Mouse (Mus musculus): ENCODE measurements around the gene Slc35e3. TPM values are rescaled to one million over a fixed set of nuclear protein-coding genes. Genes with fewer than 3 reads are reported as not detected.
A peak's percentile ranks its signal among the peaks of the same experiment; 100 is the strongest.

Gene Slc35e3
- polyA plus RNA-seq, 1 experiment from 2014 or later, result 25.1 TPM

DNA sequence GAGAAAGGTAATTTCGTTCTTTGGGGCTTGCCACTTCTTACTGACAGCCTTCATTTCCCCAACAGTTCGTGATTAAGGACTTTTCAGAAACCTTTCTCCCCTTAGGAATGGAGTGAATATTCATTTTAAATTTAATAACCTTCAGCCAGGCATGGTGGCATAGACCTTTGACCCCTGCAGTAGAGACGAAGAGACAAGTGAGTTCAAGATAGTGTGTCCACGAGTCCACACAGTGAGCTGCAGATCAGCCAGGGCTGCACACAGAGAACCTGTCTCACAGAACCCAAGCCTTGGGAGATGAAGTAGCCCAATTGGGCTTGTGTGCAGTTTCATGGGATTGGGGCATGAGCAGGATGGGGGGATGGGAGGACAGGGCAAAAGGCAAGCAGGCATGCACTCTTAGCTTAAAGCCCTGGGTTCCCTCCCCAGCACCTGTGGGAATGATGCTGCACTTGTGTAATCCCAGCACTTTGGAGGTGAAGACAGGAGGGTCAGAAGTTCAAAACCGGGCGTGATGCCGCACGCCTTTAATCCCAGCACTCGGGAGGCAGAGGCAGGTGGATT lies 33.9 kb downstream of the Slc35e3 start:
- no peak overlapping the region for H3K4me3 ChIP-seq
- WGBS, result 89% methylated on average over 9 of the region's 9 CpGs

DNA sequence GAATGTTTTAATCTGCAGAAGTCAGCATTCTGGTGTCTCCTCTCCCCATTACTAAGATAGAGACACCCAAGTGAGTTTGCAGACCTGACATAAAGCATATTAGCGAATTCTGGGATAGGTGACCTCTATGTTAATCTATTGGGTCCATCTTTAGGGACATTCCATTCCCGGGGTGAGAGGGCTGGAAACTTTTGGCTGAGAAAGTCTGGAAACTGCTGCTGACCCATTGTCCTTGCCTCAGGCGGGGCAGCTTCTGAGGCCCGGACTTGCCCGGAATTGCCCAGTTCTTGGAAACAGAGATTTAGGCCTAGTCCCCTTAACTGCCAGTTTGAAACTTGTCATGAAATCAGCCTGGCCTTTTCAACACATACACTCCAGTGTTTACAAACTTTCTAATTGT lies 34.8 kb downstream of the Slc35e3 start:
- H3K27ac ChIP-seq, result peak overlapping the region; percentile 98; the same call in 1 of the 2 replicates

More for the DNA sequence above, 33.9 kb downstream of the Slc35e3 start:
- Histone ChIP-seq H3K36me3 (peaks cover 6% of the 10 kb centered on the region), H3K27me3 (no peaks in the 10 kb centered on the region), H3K9me3 (no peaks in the 10 kb centered on the region), H3K4me1 (peaks cover 9% of the 10 kb centered on the region; the same call in 1 of the 2 replicates), H3K27ac (no peak overlapping the region), H3K9ac (no peak overlapping the region), H3K4me2 (no peak overlapping the region)
- no peak for ATAC-seq (ENCODE audit: insufficient number of reproducible peaks, low FRiP score, low TSS enrichment, low read depth)

DNA sequence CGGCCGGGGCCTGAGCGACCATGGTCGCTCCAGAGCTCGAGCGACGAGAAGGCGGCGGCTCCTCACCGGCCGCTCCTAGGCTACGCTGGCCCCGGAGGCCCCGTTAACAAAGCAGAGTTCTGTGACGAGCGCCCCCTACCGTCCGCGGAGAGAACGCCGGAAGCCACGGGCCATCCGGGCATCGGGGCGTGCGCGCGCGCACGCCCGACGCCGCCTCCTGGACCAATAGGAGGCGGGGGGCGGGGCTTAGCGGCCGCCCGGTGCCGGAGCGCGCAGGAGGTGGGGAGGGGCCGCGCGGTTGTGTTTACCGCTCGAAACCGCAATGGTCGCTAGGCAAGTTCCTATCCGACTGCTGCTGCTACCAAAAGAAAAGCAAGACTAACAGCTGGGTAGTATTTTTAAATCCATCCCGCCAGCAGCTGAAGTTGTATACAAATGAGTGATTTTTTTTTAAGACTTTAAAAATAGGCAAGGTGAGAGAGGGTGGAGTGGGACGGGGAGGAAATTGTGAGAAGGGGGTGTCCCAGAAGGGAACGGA lies 35.5 kb downstream of the Slc35e3 start, which contains the start of gene Mdm2:
Gene Mdm2 (minus strand): TSS at position 155 of the 538 bp plus-strand sequence.
- H3K9ac ChIP-seq, result peak within 1 kb of the TSS; percentile 100
- peak within 1 kb of the TSS; percentile 89 for H3K4me3 ChIP-seq
- H3K9me3 ChIP-seq, result no peaks in the 10 kb centered on the region
- H3K27me3 ChIP-seq, result no peaks in the 10 kb centered on the region
- H3K4me2 ChIP-seq, result peak within 1 kb of the TSS; percentile 51
- H3K4me1 ChIP-seq, result peaks cover 9% of the 10 kb centered on the region; the same call in 1 of the 2 replicates
- H3K36me3 ChIP-seq, result peaks cover 16% of the 10 kb centered on the region
- H3K27ac ChIP-seq, result peak within 1 kb of the TSS; percentile 98
- WGBS, result under 1% methylated on average over 51 of the region's 52 CpGs
- peak; percentile 92 for ATAC-seq (ENCODE audit: insufficient number of reproducible peaks, low FRiP score, low TSS enrichment, low read depth)

More for the DNA sequence above, 34.8 kb downstream of the Slc35e3 start:
- H3K4me2 ChIP-seq, result peak overlapping the region; percentile 51
- H3K27me3 ChIP-seq, result no peaks in the 10 kb centered on the region
- peak overlapping the region; percentile 89 for H3K4me3 ChIP-seq
- 69% methylated on average over 5 of the region's 5 CpGs for WGBS
- H3K4me1 ChIP-seq, result peaks cover 9% of the 10 kb centered on the region; the same call in 1 of the 2 replicates
- no peaks in the 10 kb centered on the region for H3K9me3 ChIP-seq
- H3K9ac ChIP-seq, result no peak overlapping the region
- no peak for ATAC-seq (ENCODE audit: insufficient number of reproducible peaks, low FRiP score, low TSS enrichment, low read depth)
- H3K36me3 ChIP-seq, result peaks cover 15% of the 10 kb centered on the region

DNA sequence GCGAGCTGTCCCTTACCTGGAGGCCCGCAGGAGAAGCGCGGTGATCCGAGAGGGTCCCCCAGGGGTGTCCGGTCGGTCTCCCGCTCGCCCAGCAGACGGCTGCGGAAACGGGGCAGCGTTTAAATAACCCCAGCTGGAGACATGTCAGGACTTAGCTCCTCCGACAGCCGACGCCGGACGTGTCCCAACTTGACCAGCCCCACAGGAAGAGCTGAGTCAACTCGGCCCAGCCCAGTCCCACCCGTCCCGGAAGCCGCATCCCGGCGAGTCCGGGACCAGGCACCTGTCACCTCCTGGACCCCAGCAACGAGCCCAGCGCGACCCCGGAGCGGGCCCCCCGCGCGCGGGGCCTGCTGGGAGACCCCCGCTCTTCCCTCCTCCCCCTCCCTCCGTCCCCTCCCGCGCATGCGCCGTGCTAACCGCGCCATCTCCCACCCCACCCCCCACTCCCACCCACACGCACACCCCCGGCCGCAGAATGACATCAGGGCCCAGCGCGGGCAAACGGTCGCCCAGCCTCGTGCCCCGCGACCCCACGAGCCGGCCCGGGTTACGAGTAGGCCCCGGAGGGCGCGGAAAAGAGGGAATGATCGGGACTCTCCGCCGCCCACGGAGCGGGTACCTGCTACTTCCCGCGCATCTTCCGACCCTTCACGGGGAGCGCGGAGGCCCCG lies 36.1 kb downstream of the Slc35e3 start:
- under 1% methylated on average over 64 of the region's 71 CpGs for WGBS
- ATAC-seq (ENCODE audit: insufficient number of reproducible peaks, low FRiP score, low TSS enrichment, low read depth), result peak; percentile 76
- peak overlapping the region; percentile 49 for H3K4me2 ChIP-seq

DNA sequence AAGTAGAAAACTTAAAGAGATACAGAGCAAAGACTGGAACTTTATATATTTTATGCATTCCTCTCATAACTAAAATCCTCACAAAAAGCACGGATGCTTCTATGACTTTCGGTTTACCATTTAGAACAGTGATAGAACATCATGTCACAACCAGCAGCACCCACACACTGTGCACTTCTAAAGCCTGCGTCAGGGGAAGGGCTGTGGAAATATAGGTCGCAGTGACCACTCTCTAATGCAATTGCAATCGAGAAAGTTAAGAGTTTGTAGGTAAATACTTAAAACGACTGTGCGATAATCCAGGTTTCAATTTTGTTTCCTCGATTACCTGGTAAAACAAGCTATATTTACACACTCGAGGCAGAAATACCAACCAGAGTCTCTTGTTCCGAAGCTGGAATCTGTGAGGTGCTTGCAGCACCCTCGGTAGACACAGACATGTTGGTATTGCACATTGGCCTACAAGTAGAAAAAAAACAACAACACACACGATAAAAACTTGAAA lies 36.8 kb downstream of the Slc35e3 start:
- Histone ChIP-seq H3K9ac (peak overlapping the region; percentile 100; the same call in 1 of the 2 replicates), H3K27ac (peak overlapping the region; percentile 98), H3K27me3 (no peaks in the 10 kb centered on the region), H3K4me3 (peak overlapping the region; percentile 89), H3K4me1 (peaks cover 9% of the 10 kb centered on the region; the same call in 1 of the 2 replicates), H3K4me2 (peak overlapping the region; percentile 49), H3K36me3 (peaks cover 28% of the 10 kb centered on the region), H3K9me3 (no peaks in the 10 kb centered on the region)
- 43% methylated on average over 12 of the region's 12 CpGs for WGBS
- no peak for ATAC-seq (ENCODE audit: insufficient number of reproducible peaks, low FRiP score, low TSS enrichment, low read depth)

More for the DNA sequence above, 36.1 kb downstream of the Slc35e3 start:
- H3K4me3 ChIP-seq, result peak overlapping the region; percentile 89
- no peaks in the 10 kb centered on the region for H3K9me3 ChIP-seq
- peaks cover 22% of the 10 kb centered on the region for H3K36me3 ChIP-seq
- no peaks in the 10 kb centered on the region for H3K27me3 ChIP-seq
- H3K9ac ChIP-seq, result peak overlapping the region; percentile 100
- peak overlapping the region; percentile 98 for H3K27ac ChIP-seq
- peaks cover 9% of the 10 kb centered on the region; the same call in 1 of the 2 replicates for H3K4me1 ChIP-seq

DNA sequence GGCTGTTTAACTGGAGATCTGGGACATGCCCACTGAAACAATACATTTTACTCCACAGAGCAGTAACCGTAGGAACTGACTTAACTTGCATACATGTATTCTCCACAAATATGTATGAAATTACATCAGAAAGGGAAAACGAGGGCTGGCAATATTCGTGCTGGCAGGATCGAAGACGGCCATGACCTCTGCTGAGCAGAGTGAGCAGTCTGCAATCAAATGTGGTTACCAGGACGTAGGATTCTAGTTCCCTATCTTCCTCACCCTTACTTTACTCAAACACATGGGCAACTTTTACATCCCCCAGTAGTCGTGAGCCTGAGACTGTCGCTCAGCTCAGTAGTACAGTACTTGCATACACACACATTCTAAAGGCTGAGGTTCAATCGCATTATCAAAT lies 37.3 kb downstream of the Slc35e3 start:
- no peak overlapping the region for H3K9ac ChIP-seq
- H3K4me1 ChIP-seq, result peaks cover 9% of the 10 kb centered on the region; the same call in 1 of the 2 replicates
- peak overlapping the region; percentile 49 for H3K4me2 ChIP-seq
- peak overlapping the region; percentile 89 for H3K4me3 ChIP-seq
- H3K9me3 ChIP-seq, result no peaks in the 10 kb centered on the region
- no peaks in the 10 kb centered on the region for H3K27me3 ChIP-seq
- H3K27ac ChIP-seq, result no peak overlapping the region
- no peak for ATAC-seq (ENCODE audit: insufficient number of reproducible peaks, low FRiP score, low TSS enrichment, low read depth)
- H3K36me3 ChIP-seq, result peaks cover 32% of the 10 kb centered on the region
- 76% methylated on average over 9 of the region's 9 CpGs for WGBS

DNA sequence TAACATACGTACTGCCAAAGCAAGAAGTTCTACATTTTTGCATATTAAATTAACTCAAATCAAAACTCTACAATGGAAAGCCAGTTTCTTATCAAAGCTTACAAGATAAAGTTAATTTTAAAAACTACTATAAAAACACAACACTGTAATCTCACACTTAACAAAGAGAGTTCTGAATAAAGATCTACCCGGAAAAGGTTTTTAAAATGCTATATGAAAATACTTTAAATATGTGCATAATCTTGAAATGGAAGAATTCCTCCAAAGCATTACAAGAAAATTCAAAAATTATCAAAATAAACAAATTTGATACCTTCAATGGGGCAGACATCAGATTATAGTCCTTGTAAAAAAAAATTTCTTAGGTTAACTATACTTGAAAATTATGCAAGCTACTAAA lies 37.8 kb downstream of the Slc35e3 start:
- no peak overlapping the region for H3K27ac ChIP-seq
- no peak overlapping the region for H3K4me3 ChIP-seq

DNA sequence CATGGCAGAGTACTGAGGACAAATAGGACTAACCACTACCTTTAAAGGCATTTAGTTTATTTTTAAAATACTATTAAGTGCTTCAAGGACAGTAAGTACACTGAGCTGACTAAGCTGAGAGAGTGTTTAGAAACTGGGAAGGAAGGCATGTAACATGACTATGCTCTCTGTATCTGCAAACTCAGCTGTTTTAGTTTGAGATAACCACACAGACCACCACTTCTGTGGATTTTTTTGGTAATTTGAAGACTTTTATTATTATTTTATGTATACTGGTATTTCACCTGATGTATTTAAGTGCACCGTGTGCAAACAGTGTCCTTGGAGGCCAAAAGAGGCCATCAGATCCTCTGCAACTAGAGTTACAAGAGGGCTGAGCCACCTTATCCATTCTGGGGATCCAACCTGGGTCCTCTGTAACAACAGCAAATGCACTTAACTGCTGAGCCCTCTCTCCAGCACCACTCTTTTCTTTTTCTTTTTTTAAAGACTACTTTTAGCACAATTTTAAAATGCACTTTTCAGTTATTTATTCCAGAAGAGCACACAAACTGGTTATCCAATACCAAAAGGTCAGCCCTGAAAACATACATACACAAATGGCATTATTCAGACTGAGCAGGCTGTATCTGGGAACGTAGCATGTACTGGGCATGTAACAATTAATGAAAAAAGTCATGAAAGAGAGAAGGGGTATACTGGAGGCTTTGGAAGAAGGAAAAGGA lies 38.9 kb downstream of the Slc35e3 start:
- no peak overlapping the region for H3K9ac ChIP-seq
- 90% methylated on average over 2 of the region's 2 CpGs for WGBS
- H3K4me3 ChIP-seq, result no peak overlapping the region
- peaks cover 46% of the 10 kb centered on the region for H3K36me3 ChIP-seq
- no peak for ATAC-seq (ENCODE audit: insufficient number of reproducible peaks, low FRiP score, low TSS enrichment, low read depth)
- H3K4me2 ChIP-seq, result no peak overlapping the region
- no peaks in the 10 kb centered on the region for H3K27me3 ChIP-seq
- H3K4me1 ChIP-seq, result peaks cover 9% of the 10 kb centered on the region; the same call in 1 of the 2 replicates
- H3K9me3 ChIP-seq, result no peaks in the 10 kb centered on the region
- H3K27ac ChIP-seq, result no peak overlapping the region

More for the DNA sequence above, 37.8 kb downstream of the Slc35e3 start:
- Histone ChIP-seq H3K9ac (no peak overlapping the region), H3K27me3 (no peaks in the 10 kb centered on the region), H3K9me3 (no peaks in the 10 kb centered on the region), H3K4me1 (peaks cover 9% of the 10 kb centered on the region; the same call in 1 of the 2 replicates), H3K4me2 (no peak overlapping the region), H3K36me3 (peaks cover 37% of the 10 kb centered on the region)
- no peak for ATAC-seq (ENCODE audit: insufficient number of reproducible peaks, low FRiP score, low TSS enrichment, low read depth)
- 93% methylated on average over 2 of the region's 2 CpGs for WGBS

DNA sequence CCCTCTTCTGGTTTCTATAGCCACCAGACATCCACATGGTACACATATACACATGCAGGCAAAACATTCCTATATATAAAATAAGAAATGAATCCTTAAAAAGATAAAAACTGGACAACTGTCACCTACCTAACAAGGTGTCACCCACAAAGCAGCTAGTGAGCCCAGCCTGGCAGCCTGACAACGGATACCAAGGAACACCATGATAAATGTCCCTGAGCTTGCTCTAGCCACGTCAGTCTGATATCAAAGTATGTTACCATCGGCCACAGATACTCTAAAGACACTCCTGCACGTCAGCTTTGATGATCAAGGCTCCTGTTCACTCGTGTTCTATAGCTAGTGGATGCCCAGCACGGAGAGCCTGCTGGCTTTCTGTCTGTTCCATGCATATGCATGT lies 39.7 kb downstream of the Slc35e3 start:
- Histone ChIP-seq H3K9ac (no peak overlapping the region), H3K27me3 (no peaks in the 10 kb centered on the region), H3K4me1 (peaks cover 7% of the 10 kb centered on the region; the same call in 1 of the 2 replicates), H3K4me3 (no peak overlapping the region), H3K27ac (no peak overlapping the region), H3K36me3 (peaks cover 53% of the 10 kb centered on the region), H3K9me3 (no peaks in the 10 kb centered on the region), H3K4me2 (no peak overlapping the region)
- no peak for ATAC-seq (ENCODE audit: insufficient number of reproducible peaks, low FRiP score, low TSS enrichment, low read depth)
- WGBS, result 89% methylated on average over 6 of the region's 6 CpGs

DNA sequence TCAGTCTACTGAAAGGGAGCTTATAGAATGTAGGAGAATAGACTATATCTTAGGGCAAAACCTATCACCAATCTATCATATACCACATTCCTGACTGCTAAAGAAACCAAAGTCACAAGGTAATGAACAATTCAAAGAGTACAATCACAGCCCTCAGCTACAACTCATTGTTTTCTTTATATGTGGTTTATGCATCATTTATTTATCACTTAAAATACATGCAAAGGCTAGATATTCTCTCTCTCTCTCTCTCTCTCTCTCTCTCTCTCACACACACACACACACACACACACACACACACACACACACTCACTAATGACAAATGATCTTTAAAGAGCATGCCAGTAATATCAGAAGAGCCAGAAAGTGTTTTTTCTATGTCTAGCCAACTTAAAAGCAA lies 40.4 kb downstream of the Slc35e3 start:
- Histone ChIP-seq H3K4me1 (peaks cover 2% of the 10 kb centered on the region; the same call in 1 of the 2 replicates), H3K27ac (no peak overlapping the region), H3K4me2 (no peak overlapping the region), H3K27me3 (no peaks in the 10 kb centered on the region), H3K9me3 (no peaks in the 10 kb centered on the region), H3K9ac (no peak overlapping the region), H3K36me3 (peaks cover 57% of the 10 kb centered on the region), H3K4me3 (no peak overlapping the region)
- no peak for ATAC-seq (ENCODE audit: insufficient number of reproducible peaks, low FRiP score, low TSS enrichment, low read depth)

DNA sequence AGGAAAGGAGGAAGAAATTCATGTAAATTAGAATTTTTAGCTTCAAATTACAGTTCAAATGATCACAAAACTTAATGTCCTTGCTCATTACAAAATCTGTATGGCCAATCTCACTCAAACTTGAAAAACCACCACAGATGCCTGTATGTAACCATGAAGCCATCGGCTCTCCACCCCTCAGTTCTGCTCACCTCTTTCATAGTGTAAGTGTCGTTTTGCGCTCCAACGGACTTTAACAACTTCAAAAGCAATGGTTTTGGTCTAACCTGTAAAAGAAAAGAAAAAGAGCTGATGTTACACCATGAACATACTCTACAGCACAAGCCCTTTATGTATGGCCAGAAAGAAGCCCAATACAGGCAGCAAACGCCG lies 41.2 kb downstream of the Slc35e3 start:
- no peak for ATAC-seq (ENCODE audit: insufficient number of reproducible peaks, low FRiP score, low TSS enrichment, low read depth)
- Histone ChIP-seq H3K27ac (no peak overlapping the region), H3K27me3 (no peaks in the 10 kb centered on the region), H3K9me3 (no peaks in the 10 kb centered on the region), H3K4me2 (no peak overlapping the region), H3K4me3 (no peak overlapping the region), H3K4me1 (peaks cover 2% of the 10 kb centered on the region; the same call in 1 of the 2 replicates), H3K9ac (no peak overlapping the region), H3K36me3 (peaks cover 66% of the 10 kb centered on the region)
- WGBS, result 94% methylated on average over 6 of the region's 6 CpGs

All from limb, embryonic 15.5 days (tissue).